Mouse (Mus musculus): ENCODE measurements around the gene BC034090. TPM values are rescaled to one million over a fixed set of nuclear protein-coding genes. Genes with fewer than 3 reads are reported as not detected.

Gene BC034090
- polyA plus RNA-seq (2015; fragmentation: Nextera tagmentation; extraction: Ambion mirVana): 6.8 and 7.5 TPM in 2 replicates

DNA sequence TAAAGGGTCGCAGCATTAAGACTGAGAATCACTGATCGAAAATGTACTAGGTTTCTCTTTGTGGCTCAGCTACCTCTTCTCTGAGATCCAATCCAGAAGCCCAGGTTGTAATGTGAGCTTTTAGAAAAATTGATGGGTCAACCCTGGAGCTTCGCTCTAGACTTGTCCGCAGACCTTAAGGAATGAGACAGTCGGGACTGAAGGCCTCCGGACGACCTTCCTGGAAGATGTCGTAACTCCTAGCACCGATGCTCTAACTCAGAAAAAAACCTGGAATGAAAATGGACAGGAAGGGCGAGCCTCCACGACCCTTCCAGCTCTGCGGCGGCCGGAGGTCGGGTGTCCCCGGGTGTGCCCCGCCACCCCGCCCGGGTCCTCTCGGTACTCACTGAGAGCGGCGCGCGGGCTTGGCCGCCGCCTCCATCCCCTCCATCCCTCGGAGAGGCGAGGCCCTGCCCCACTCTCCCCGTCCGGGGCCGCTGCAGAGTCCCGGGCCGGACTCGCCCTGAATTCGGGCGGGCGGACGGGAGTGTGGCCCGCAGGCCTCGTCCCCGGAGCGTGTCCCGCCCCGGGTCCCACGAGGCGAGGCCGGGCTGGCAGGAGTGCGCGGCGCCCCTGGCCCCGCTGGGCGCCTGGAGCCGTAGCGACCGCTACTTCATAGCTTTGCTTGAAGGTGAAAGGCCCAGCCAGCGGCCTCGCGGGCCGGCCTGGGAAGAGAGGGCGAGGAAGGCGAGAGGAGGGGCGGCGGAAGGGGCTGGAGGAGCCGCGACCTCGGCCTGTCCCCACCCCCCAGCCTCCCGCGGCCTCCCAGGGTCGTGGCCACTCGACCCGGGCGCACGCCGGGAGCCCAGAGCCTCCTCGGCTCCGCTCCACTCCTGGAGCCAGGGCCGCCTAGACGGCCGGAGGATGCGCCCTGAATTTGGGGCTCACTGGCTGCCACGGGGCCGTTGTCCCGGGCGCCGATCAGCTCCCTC, at the start of gene BC034090:
BC034090 (minus strand) TSS at position 648 of the 974 bp plus-strand sequence.
- peaks cover 5% of the 10 kb centered on the region; the same call in 1 of the 2 replicates for H3K27me3 ChIP-seq
- H3K36me3 ChIP-seq: peaks cover 27% of the 10 kb centered on the region
- H3K4me2 ChIP-seq: peak within 1 kb of the TSS; percentile 85
- peak; percentile 62 for ATAC-seq (ENCODE audit: insufficient number of reproducible peaks, insufficient read depth, low FRiP score, low TSS enrichment, low read depth)
- H3K9ac ChIP-seq: peak within 1 kb of the TSS; percentile 91
- WGBS: 1% methylated on average over 85 of the region's 85 CpGs
- H3K9me3 ChIP-seq: no peaks in the 10 kb centered on the region
- peak within 1 kb of the TSS; percentile 87 for H3K27ac ChIP-seq
- peaks cover 28% of the 10 kb centered on the region for H3K4me1 ChIP-seq
- peak within 1 kb of the TSS; percentile 68 for H3K4me3 ChIP-seq

DNA sequence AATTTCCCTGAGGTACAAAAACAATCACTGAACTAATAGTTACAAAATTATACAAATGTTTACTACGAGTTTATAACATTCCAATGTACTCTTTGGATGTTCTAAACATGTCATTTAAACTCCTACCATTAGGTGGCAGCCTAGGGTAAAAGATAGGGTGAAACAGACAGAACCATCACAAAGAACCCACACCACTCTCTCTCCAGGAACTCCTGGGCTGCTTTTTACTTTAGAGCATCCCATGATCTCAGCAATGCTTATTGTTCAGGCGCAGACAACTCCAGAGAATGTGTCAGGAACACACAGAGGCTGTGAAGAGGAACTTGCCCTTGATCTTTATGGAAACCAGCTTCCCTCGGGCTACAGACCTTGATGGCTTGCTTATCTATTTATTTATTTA, 49.2 kb upstream of the BC034090 start:
- Histone ChIP-seq H3K4me2 (no peak overlapping the region), H3K27ac (no peak overlapping the region), H3K27me3 (no peaks in the 10 kb centered on the region), H3K9ac (no peak overlapping the region), H3K36me3 (peaks cover 11% of the 10 kb centered on the region), H3K4me1 (no peaks in the 10 kb centered on the region), H3K9me3 (no peaks in the 10 kb centered on the region), H3K4me3 (no peak overlapping the region)
- 18% methylated on average over 3 of the region's 3 CpGs for WGBS
- ATAC-seq (ENCODE audit: insufficient number of reproducible peaks, insufficient read depth, low FRiP score, low TSS enrichment, low read depth): no peak

DNA sequence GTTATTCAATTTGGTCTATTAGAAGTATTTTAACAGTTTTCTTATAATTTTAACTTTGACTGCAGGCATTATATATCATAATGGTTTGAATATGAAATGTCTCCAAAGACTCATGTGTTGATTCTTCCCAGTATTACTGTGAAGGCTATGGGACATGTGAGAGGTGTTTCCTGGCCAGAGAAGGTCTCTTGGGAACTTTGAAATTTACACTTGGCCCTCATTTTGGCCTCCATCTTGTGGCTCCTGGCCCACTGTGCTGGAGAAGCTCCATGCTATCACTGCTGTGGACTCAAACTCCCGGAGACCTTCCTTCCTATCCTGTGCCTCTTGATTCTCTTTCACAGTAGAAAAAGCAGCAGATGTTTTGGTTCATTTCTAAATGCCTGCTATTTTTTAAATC, 45.2 kb upstream of the BC034090 start:
- Histone ChIP-seq H3K36me3 (peaks cover 19% of the 10 kb centered on the region), H3K4me2 (no peak overlapping the region), H3K9ac (no peak overlapping the region), H3K4me1 (no peaks in the 10 kb centered on the region), H3K4me3 (no peak overlapping the region), H3K9me3 (no peaks in the 10 kb centered on the region), H3K27ac (no peak overlapping the region), H3K27me3 (no peaks in the 10 kb centered on the region)
- no peak for ATAC-seq (ENCODE audit: insufficient number of reproducible peaks, insufficient read depth, low FRiP score, low TSS enrichment, low read depth)
- 95% methylated on average over 1 of the region's 1 CpGs for WGBS

DNA sequence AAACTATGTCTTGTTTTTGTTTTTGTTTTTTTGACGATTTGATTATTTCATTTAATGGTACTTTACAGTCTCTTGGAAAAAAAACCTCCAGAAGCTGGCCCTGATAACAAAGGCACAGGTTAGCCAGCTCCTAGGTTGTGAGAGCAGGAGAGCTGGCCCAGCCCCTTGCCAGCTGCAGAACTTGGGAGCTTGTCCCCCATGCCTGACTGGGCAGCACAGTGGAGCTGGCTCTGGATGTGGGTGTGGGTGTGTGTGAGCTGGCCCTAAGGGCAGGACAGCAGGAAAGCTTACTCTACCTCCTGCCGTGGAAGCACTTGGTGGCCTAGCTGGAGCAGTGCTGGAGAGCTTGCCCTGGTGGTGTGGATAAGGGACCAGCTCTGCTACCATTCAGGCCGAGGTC, 43.8 kb upstream of the BC034090 start:
- Histone ChIP-seq H3K27me3 (no peaks in the 10 kb centered on the region), H3K9ac (no peak overlapping the region), H3K36me3 (peaks cover 20% of the 10 kb centered on the region), H3K4me3 (no peak overlapping the region), H3K4me2 (no peak overlapping the region), H3K27ac (no peak overlapping the region), H3K4me1 (no peaks in the 10 kb centered on the region), H3K9me3 (no peaks in the 10 kb centered on the region)
- WGBS: 86% methylated on average over 3 of the region's 3 CpGs
- ATAC-seq (ENCODE audit: insufficient number of reproducible peaks, insufficient read depth, low FRiP score, low TSS enrichment, low read depth): no peak

DNA sequence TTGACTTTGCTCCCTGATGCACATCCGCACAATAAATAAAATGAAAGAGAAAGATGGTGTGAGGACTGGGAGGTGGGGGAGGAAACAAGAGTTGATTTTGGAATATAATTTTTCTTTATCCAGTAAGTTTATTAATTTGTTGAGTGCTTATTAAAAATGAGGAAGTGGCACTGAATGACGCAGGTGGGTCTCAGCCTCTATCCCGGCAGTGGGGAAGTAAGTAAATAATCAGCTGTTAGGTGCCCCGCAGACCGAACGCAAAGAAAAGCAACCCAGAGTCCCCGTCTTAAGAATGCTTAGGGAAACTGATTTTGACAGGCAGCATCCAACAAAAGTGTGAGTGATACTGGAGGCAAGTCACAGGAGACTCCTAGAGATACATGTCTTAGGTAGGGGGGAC, 39.6 kb upstream of the BC034090 start:
- H3K9ac ChIP-seq: no peak overlapping the region
- ATAC-seq (ENCODE audit: insufficient number of reproducible peaks, insufficient read depth, low FRiP score, low TSS enrichment, low read depth): no peak
- H3K36me3 ChIP-seq: peaks cover 14% of the 10 kb centered on the region
- no peaks in the 10 kb centered on the region for H3K9me3 ChIP-seq
- peaks cover 9% of the 10 kb centered on the region for H3K4me1 ChIP-seq
- WGBS: 84% methylated on average over 7 of the region's 7 CpGs
- no peak overlapping the region for H3K4me2 ChIP-seq
- H3K27me3 ChIP-seq: no peaks in the 10 kb centered on the region
- no peak overlapping the region for H3K4me3 ChIP-seq
- H3K27ac ChIP-seq: no peak overlapping the region

DNA sequence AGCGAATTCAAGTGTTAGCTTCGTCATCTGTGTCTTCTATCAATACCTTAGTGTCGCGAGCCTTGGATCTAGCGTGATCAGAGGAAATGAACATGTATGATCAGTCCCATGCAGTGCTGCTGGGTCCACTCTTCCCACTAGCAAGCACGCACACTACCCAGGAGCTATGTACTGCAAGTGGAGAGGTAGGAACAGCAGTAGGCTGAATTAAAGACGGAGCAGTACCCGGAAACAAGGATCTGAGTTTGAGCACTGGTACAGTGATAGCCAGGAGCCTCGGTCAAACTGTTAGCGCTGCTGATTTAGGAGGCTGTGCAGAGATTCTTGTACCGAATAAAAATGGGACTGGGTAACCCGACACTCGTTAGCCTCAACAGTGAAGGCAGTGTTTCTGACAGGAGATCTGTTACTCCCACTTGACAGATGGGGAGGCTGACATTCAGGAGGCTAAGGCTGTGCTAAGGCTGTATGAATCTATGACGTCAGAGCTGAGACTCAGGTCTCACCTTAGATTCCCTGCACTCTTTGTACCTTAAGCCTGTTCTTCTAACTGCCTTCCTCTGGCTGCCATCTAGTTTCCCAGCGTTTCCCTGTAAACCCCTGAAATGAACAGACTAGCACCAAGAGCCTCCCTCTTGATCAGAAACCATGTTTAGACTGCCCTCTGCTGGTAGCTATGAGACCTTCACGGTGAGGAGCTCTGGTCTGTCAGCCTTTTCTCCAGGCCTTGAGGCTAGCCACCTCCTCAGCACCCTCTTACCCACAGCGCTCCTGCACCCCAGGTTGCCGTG, 37.0 kb upstream of the BC034090 start:
- no peak overlapping the region for H3K4me3 ChIP-seq
- H3K4me2 ChIP-seq: no peak overlapping the region
- ATAC-seq (ENCODE audit: insufficient number of reproducible peaks, insufficient read depth, low FRiP score, low TSS enrichment, low read depth): peak; percentile 53; the same call in 1 of the 2 replicates
- WGBS: 50% methylated on average over 18 of the region's 18 CpGs
- H3K4me1 ChIP-seq: peaks cover 9% of the 10 kb centered on the region
- H3K9me3 ChIP-seq: no peaks in the 10 kb centered on the region
- H3K27me3 ChIP-seq: no peaks in the 10 kb centered on the region
- no peak overlapping the region for H3K9ac ChIP-seq
- no peak overlapping the region; the same call in 1 of the 2 replicates for H3K27ac ChIP-seq
- H3K36me3 ChIP-seq: peaks cover 6% of the 10 kb centered on the region

DNA sequence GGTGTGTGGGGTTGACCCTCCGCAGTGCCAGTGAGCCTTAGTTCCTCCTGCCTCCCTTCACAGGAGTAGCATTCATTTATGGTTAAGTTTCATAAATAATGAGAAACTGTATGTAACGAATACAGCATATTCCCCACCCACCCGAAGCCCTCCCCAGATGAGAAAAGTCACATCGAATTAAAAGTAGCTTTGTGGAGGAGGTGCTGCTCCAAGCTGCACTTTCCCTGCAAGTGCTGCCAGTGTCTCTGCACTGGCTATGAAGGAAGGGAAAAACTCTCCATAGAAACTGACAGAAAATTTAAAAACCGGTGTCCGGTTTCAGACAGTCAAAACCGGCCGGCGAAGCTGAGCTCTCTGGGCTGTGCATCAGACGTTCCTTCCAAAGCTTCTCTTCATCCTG, 36.1 kb upstream of the BC034090 start:
- no peak overlapping the region for H3K4me2 ChIP-seq
- no peaks in the 10 kb centered on the region for H3K9me3 ChIP-seq
- 37% methylated on average over 10 of the region's 10 CpGs for WGBS
- H3K27me3 ChIP-seq: no peaks in the 10 kb centered on the region
- no peak overlapping the region for H3K4me3 ChIP-seq
- H3K36me3 ChIP-seq: peaks cover 6% of the 10 kb centered on the region
- no peak overlapping the region for H3K9ac ChIP-seq
- no peak for ATAC-seq (ENCODE audit: insufficient number of reproducible peaks, insufficient read depth, low FRiP score, low TSS enrichment, low read depth)
- no peak overlapping the region for H3K27ac ChIP-seq
- H3K4me1 ChIP-seq: peaks cover 9% of the 10 kb centered on the region

DNA sequence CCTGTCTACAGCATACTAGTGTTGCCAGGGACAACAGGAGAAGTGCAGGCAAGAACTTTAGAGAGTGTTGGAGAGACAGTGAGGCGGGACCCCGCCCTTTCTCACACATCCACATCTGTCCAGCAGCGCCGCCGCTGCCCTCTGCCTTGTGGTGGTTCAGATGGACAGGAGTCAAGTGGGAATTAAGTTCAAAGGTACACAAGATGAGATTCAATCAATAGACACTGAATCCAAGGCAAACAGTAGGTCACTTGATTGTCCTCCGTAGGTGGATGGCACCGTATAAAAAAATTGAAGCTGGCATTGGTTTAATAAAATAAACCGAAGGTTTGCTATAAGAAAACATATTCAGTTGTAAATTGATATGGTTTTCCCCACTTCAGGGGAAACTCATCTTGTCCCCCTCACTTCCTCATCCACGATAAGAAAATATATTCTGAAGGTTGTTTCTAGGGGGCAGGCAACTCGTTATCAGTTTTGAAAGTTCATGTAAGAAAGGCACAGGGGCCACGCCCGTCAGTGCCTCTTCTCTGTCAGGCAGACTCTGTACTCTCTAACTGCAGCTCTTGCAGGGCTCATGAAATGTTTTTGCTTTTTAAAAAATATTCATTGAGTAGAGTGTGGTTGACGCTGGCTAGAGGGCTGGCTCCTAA, 32.3 kb upstream of the BC034090 start:
- Histone ChIP-seq H3K36me3 (no peaks in the 10 kb centered on the region), H3K27me3 (no peaks in the 10 kb centered on the region), H3K4me2 (no peak overlapping the region), H3K9ac (no peak overlapping the region), H3K27ac (no peak overlapping the region), H3K4me1 (peaks cover 9% of the 10 kb centered on the region), H3K4me3 (no peak overlapping the region), H3K9me3 (no peaks in the 10 kb centered on the region)
- no peak for ATAC-seq (ENCODE audit: insufficient number of reproducible peaks, insufficient read depth, low FRiP score, low TSS enrichment, low read depth)
- 77% methylated on average over 13 of the region's 13 CpGs for WGBS

DNA sequence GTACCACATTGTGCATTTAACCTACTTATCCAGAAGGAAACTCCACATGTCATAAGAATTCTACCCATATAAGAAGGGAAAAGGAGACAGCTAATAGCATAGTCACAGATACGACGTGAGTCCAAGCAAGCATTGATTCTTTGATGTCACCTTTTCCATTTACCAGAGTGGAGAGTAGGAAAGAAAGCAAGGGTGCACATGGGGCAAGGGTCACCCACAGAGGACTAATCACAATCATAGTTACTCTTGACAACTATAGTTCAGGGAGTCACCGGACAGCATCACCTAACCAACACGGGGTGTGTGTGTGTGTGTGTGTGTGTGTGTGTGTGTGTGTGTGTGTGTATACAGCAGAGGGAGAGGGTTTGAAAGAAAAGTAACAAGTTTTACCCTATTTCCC, 31.5 kb upstream of the BC034090 start:
- 83% methylated on average over 4 of the region's 4 CpGs for WGBS
- ATAC-seq (ENCODE audit: insufficient number of reproducible peaks, insufficient read depth, low FRiP score, low TSS enrichment, low read depth): no peak
- Histone ChIP-seq H3K9me3 (no peaks in the 10 kb centered on the region), H3K4me2 (no peak overlapping the region), H3K36me3 (no peaks in the 10 kb centered on the region), H3K4me1 (peaks cover 2% of the 10 kb centered on the region), H3K27ac (no peak overlapping the region), H3K9ac (no peak overlapping the region), H3K27me3 (no peaks in the 10 kb centered on the region), H3K4me3 (no peak overlapping the region)

DNA sequence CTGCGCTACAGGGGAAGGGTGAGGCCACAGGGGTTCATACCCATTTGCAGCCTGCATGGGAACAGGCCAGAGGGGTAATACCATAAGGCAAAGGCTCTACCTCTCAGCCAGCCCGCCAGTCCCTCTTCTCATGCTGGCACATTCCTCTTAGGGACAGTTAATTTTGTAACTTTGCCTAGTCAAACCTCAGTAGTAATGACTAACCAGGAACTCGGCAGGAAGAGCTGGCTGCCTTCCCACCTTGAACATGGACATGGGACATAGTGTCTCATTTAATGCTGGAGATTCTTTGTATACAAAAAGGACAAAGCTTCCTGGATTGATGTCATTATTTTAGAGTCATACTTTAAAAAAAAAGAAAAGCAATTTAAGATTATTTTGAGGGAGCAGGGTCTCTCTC, 30.7 kb upstream of the BC034090 start:
- ATAC-seq (ENCODE audit: insufficient number of reproducible peaks, insufficient read depth, low FRiP score, low TSS enrichment, low read depth): no peak
- Histone ChIP-seq H3K4me1 (no peaks in the 10 kb centered on the region), H3K4me3 (no peak overlapping the region), H3K9ac (no peak overlapping the region), H3K27me3 (no peaks in the 10 kb centered on the region), H3K36me3 (no peaks in the 10 kb centered on the region), H3K27ac (no peak overlapping the region), H3K9me3 (no peaks in the 10 kb centered on the region), H3K4me2 (no peak overlapping the region)
- 83% methylated on average over 3 of the region's 3 CpGs for WGBS

DNA sequence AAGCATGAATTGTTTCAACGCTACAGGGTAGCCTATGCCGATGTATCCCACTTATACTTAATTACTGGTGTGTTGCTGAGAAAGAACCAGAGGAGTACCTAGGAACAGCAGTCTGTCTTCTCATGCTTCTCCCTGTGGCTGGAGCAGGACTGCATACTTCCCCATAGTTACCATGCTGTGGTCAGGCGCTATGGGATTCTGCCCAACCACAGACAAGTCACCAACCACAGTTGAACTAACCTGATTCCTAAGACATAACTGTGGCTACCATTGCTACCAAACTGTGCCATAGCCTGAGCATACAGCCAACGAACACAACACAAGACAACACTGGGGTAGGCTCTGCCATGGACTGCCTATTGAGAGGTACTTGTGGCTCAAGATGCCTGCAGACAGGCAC, 28.7 kb upstream of the BC034090 start:
- Histone ChIP-seq H3K9ac (no peak overlapping the region), H3K36me3 (no peaks in the 10 kb centered on the region), H3K9me3 (no peaks in the 10 kb centered on the region), H3K27me3 (no peaks in the 10 kb centered on the region), H3K4me2 (no peak overlapping the region), H3K27ac (no peak overlapping the region), H3K4me1 (no peaks in the 10 kb centered on the region), H3K4me3 (no peak overlapping the region)
- WGBS: 87% methylated on average over 4 of the region's 4 CpGs
- no peak for ATAC-seq (ENCODE audit: insufficient number of reproducible peaks, insufficient read depth, low FRiP score, low TSS enrichment, low read depth)
